Mouse (Mus musculus): ENCODE measurements at regions not wholly inside any gene's neighbourhood (a gene's known extent, or its start where the extent isn't known, plus 50 kb on each side); places are given as distances from the start of the nearest gene placed in this dataset.

GRCm38 (mm10) chr6:93031812-93032330 lies 88.6 kb upstream of the Adamts9 start:
- no peak for DNase-seq (ENCODE audit: inconsistent ontology term)

- DNase-seq (ENCODE audit: inconsistent ontology term), result peak; percentile 77
Observed at GRCm38 (mm10) chr6:93026068-93027022, 83.1 kb upstream of the Adamts9 start.

GRCm38 (mm10) chr6:93014534-93014933 lies 71.2 kb upstream of the Adamts9 start:
- peak; percentile 6 for DNase-seq (ENCODE audit: inconsistent ontology term)

GRCm38 (mm10) chr6:93011906-93012305 lies 68.6 kb upstream of the Adamts9 start:
- peak; percentile 61 for DNase-seq (ENCODE audit: inconsistent ontology term)

GRCm38 (mm10) chr6:93004587-93005240 lies 61.4 kb upstream of the Adamts9 start:
- DNase-seq (ENCODE audit: inconsistent ontology term), result no peak

- DNase-seq (ENCODE audit: inconsistent ontology term), result no peak
Observed at GRCm38 (mm10) chr6:93003812-93004211, 60.5 kb upstream of the Adamts9 start.

GRCm38 (mm10) chr6:92993647-92994046 lies 50.4 kb upstream of the Adamts9 start:
- DNase-seq (ENCODE audit: inconsistent ontology term), result no peak

Measured in Muller cell, postnatal 12 days (primary cell).